Mouse (Mus musculus): ENCODE results near the gene Calm2. TPM values are rescaled to one million over a fixed set of nuclear protein-coding genes. Genes with fewer than 3 reads are reported as not detected.

Calm2 gene
- polyA plus RNA-seq (2014; fragmentation: Nextera tagmentation; extraction: Ambion mirVana): 1,591 and 1,601 TPM in 2 replicates

DNA sequence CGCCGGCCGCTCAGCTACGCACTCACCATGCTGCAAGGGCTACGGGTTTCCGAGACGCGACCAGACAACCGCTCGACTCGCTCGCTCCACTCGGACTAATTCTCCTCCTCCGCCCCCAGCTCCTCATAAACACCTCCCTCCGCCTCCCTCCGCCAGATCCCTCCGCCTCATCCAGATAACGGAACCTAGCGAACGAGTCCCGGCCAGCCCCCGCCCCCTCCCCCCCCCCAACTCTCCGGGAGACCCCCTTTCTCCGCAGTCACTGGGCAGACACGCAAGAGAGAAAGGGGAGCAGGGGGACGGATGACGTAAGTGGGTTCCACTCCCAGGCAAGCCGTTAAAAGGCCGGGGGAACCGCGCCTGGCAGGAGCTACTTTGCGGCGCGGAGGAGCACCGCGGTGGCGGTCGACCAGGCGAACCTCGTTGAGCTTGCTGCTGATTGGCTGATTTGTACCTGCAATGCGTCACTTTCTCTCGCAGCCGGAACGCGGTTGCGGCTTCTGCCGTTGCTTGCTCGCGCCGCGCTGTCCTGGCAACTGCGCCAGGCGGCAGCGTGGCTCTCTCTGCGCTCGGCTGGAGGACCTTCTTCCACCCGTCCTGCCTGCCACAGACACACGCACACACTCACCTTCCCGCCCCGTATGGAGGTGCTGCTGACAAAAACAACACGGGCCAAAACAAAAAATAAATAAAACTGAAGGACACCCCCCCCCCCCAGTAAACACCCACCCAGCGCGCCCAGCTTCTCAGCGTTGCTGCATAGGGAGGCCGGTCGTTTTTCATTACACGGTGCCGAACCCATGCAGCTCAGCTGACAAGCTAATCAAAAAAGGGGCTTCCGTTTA is at the start of gene Calm2:
Calm2 (minus strand) TSS at position 169 of the 845 bp plus-strand sequence.
- no peaks in the 10 kb centered on the region for H3K36me3 ChIP-seq (ENCODE audit: control insufficient read depth, insufficient read depth, low read length)
- no peaks in the 10 kb centered on the region for H3K27me3 ChIP-seq (ENCODE audit: control insufficient read depth, insufficient read depth, low read length)
- 0 out of 2 replicates have a peak, but pooled peaks cover 5% of the 10 kb centered on the region for H3K4me1 ChIP-seq (replicated peaks; ENCODE audit: control insufficient read depth, insufficient read depth, low read length)
- DNase-seq (ENCODE audit: low spot score) (peak; percentile 98), ATAC-seq (ENCODE audit: low FRiP score) (peak; percentile 92)
- WGBS: under 1% methylated on average over 66 of the region's 69 CpGs
- peak within 1 kb of the TSS; percentile 76 for H3K4me2 ChIP-seq (replicated peaks; ENCODE audit: low read depth, low read length)
- H3K4me3 ChIP-seq (ENCODE audit: low read depth, low read length): peak within 1 kb of the TSS; percentile 88
- no peaks in the 10 kb centered on the region for H3K9me3 ChIP-seq (ENCODE audit: control insufficient read depth, low read length)
- peak within 1 kb of the TSS; percentile 99 for H3K9ac ChIP-seq (ENCODE audit: low read depth, low read length)
- H3K27ac ChIP-seq (ENCODE audit: low read depth, low read length): peak within 1 kb of the TSS; percentile 98

DNA sequence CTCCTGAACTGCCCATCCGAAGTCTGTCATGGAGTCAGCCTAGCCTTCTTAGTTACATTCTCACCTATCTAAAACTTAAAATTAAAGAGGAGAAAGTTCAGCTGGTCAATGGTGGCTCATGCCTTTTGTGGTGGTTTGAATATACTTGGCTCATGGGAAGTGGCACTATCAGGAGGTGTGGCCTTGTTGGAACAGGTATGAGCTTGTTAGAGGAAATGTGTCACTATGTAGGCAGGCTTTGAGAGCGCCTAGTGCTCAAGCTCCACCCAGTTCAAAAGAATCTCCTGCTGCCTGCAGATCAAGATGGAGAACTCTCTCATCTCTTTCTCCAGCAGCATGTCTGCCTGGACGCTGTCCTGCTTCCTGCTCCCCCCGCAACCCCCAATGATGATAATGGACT is 48.8 kb upstream of the Calm2 start:
- ATAC-seq (ENCODE audit: low FRiP score): no peak
- Histone ChIP-seq H3K9me3 (ENCODE audit: control insufficient read depth, low read length) (no peaks in the 10 kb centered on the region), H3K4me2 (replicated peaks; ENCODE audit: low read depth, low read length) (no peak overlapping the region), H3K4me1 (replicated peaks; ENCODE audit: control insufficient read depth, insufficient read depth, low read length) (no peaks in the 10 kb centered on the region), H3K27ac (ENCODE audit: low read depth, low read length) (no peak overlapping the region), H3K9ac (ENCODE audit: low read depth, low read length) (no peak overlapping the region), H3K36me3 (ENCODE audit: control insufficient read depth, insufficient read depth, low read length) (no peaks in the 10 kb centered on the region), H3K27me3 (ENCODE audit: control insufficient read depth, insufficient read depth, low read length) (no peaks in the 10 kb centered on the region), H3K4me3 (ENCODE audit: low read depth, low read length) (no peak overlapping the region)
- 92% methylated on average over 4 of the region's 4 CpGs for WGBS
- no peak for DNase-seq (ENCODE audit: low spot score)

DNA sequence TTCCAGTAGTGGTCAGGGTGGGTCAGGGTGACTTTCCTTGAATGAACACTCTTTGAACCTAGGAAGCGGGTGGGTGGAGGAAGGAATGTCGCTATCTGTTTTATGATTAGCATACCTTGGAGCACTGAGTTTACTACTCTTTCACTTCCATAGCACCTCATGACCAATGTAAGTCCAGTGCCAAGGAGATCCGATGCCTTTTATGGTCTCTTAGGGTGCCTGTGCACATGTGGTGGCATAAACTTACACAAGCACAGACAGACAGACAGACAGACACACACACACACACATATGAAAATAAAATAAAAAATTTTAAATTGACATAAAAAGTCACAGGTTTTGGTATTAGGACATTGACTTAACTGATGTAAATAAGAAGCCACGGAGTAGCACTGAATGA is 47.6 kb upstream of the Calm2 start:
- no peak for ATAC-seq (ENCODE audit: low FRiP score)
- no peak for DNase-seq (ENCODE audit: low spot score)
- Histone ChIP-seq H3K36me3 (ENCODE audit: control insufficient read depth, insufficient read depth, low read length) (no peaks in the 10 kb centered on the region), H3K4me2 (replicated peaks; ENCODE audit: low read depth, low read length) (no peak overlapping the region), H3K27ac (ENCODE audit: low read depth, low read length) (no peak overlapping the region), H3K4me1 (replicated peaks; ENCODE audit: control insufficient read depth, insufficient read depth, low read length) (no peaks in the 10 kb centered on the region), H3K9me3 (ENCODE audit: control insufficient read depth, low read length) (no peaks in the 10 kb centered on the region), H3K27me3 (ENCODE audit: control insufficient read depth, insufficient read depth, low read length) (no peaks in the 10 kb centered on the region), H3K4me3 (ENCODE audit: low read depth, low read length) (no peak overlapping the region), H3K9ac (ENCODE audit: low read depth, low read length) (no peak overlapping the region)
- WGBS: 97% methylated on average over 4 of the region's 4 CpGs

DNA sequence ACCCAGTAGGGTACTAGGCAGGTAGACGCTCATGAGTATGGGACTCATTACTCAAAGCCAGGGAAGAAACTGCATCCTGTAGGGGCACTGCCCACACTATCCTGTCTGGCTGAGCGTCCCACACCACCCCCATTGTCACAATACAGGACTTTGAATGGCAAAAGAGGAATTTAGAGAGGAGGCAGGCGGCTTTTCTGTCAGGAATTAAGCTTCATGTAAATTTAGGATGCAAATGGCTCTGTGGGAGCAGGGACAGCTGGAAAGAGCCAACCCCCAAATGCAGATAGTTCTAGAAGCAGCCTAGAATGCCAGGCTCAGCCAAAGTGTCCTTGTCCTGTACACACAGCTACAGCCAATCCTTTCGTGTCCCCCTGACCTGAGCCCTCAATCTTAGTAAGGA is 45.6 kb upstream of the Calm2 start:
- no peak overlapping the region for H3K4me2 ChIP-seq (replicated peaks; ENCODE audit: low read depth, low read length)
- no peaks in the 10 kb centered on the region for H3K27me3 ChIP-seq (ENCODE audit: control insufficient read depth, insufficient read depth, low read length)
- 36% methylated on average over 4 of the region's 4 CpGs for WGBS
- DNase-seq (ENCODE audit: low spot score) (no peak), ATAC-seq (ENCODE audit: low FRiP score) (no peak)
- H3K27ac ChIP-seq (ENCODE audit: low read depth, low read length): no peak overlapping the region
- H3K4me1 ChIP-seq (replicated peaks; ENCODE audit: control insufficient read depth, insufficient read depth, low read length): no peaks in the 10 kb centered on the region
- H3K9me3 ChIP-seq (ENCODE audit: control insufficient read depth, low read length): no peaks in the 10 kb centered on the region
- H3K4me3 ChIP-seq (ENCODE audit: low read depth, low read length): no peak overlapping the region
- H3K36me3 ChIP-seq (ENCODE audit: control insufficient read depth, insufficient read depth, low read length): no peaks in the 10 kb centered on the region
- no peak overlapping the region for H3K9ac ChIP-seq (ENCODE audit: low read depth, low read length)

DNA sequence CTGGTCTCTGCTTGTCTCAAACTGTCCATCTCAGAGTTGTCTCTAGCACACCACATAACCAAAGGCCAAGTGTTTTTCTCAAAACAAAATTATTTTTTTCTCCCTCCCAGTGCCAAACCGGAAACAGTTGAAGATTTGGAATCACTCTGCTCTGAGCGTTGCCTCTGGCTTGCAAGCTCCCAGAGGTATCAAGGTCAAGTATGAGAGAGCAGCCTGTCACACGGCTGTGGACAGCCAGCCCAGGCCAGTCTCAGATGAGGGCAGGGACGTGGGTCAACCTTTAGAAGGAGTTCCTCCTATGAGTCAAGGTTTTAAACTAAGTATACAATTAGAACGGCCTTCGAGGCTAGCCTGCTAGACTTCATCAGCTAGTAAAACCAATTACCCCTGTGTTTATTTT is 43.6 kb upstream of the Calm2 start:
- Histone ChIP-seq H3K4me1 (replicated peaks; ENCODE audit: control insufficient read depth, insufficient read depth, low read length) (no peaks in the 10 kb centered on the region), H3K4me2 (replicated peaks; ENCODE audit: low read depth, low read length) (no peak overlapping the region), H3K36me3 (ENCODE audit: control insufficient read depth, insufficient read depth, low read length) (no peaks in the 10 kb centered on the region), H3K27me3 (ENCODE audit: control insufficient read depth, insufficient read depth, low read length) (no peaks in the 10 kb centered on the region), H3K9me3 (ENCODE audit: control insufficient read depth, low read length) (no peaks in the 10 kb centered on the region), H3K27ac (ENCODE audit: low read depth, low read length) (no peak overlapping the region), H3K4me3 (ENCODE audit: low read depth, low read length) (no peak overlapping the region), H3K9ac (ENCODE audit: low read depth, low read length) (no peak overlapping the region)
- WGBS: 59% methylated on average over 6 of the region's 6 CpGs
- DNase-seq (ENCODE audit: low spot score): no peak
- ATAC-seq (ENCODE audit: low FRiP score): no peak

DNA sequence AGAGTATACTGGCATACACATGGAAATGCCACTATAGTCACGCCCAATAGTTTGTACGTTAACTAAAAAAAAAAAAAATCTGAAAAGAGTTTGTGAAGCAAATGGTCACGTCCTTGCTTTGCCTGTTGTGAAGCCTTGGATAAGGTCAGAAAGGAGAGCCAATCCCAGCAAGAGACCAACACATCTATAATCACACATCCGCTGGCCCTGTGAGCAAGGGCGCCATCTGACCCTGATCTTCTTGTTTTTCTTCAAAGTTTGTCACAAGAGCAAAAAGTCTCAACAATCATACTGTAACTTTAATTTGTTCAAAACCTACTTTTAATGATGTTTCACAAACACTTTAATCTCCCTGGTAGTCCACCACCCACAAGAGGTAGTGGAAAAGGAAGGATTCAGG is 39.0 kb upstream of the Calm2 start:
- ATAC-seq (ENCODE audit: low FRiP score) (no peak), DNase-seq (ENCODE audit: low spot score) (no peak)
- H3K9me3 ChIP-seq (ENCODE audit: control insufficient read depth, low read length): no peaks in the 10 kb centered on the region
- WGBS: 93% methylated on average over 5 of the region's 5 CpGs
- H3K27me3 ChIP-seq (ENCODE audit: control insufficient read depth, insufficient read depth, low read length): no peaks in the 10 kb centered on the region
- no peaks in the 10 kb centered on the region for H3K36me3 ChIP-seq (ENCODE audit: control insufficient read depth, insufficient read depth, low read length)
- no peak overlapping the region for H3K4me3 ChIP-seq (ENCODE audit: low read depth, low read length)
- H3K9ac ChIP-seq (ENCODE audit: low read depth, low read length): no peak overlapping the region
- H3K4me1 ChIP-seq (replicated peaks; ENCODE audit: control insufficient read depth, insufficient read depth, low read length): no peaks in the 10 kb centered on the region
- no peak overlapping the region for H3K27ac ChIP-seq (ENCODE audit: low read depth, low read length)
- H3K4me2 ChIP-seq (replicated peaks; ENCODE audit: low read depth, low read length): no peak overlapping the region

DNA sequence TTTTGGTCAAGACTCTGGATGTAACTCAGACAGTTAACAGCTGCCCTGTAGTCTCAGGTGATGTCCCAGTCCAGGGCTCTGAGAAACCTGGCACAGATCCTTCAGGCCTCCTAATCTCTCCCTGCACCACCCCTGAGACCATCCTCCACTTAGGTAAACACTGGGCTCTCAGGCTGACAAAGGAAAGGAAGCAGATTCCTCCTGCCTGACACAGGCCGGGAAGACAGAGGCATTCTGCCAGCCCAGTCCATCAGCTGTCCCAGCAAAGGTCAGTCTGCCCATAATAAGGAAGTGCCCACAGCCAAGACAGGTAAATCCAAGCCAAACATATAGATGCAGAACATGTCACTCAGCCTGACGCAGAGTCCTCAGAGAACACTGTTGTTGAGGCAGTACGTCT is 36.1 kb upstream of the Calm2 start:
- ATAC-seq (ENCODE audit: low FRiP score) (no peak), DNase-seq (ENCODE audit: low spot score) (no peak)
- Histone ChIP-seq H3K4me2 (replicated peaks; ENCODE audit: low read depth, low read length) (no peak overlapping the region), H3K4me3 (ENCODE audit: low read depth, low read length) (no peak overlapping the region), H3K9me3 (ENCODE audit: control insufficient read depth, low read length) (no peaks in the 10 kb centered on the region), H3K27me3 (ENCODE audit: control insufficient read depth, insufficient read depth, low read length) (no peaks in the 10 kb centered on the region), H3K36me3 (ENCODE audit: control insufficient read depth, insufficient read depth, low read length) (no peaks in the 10 kb centered on the region), H3K9ac (ENCODE audit: low read depth, low read length) (no peak overlapping the region), H3K4me1 (replicated peaks; ENCODE audit: control insufficient read depth, insufficient read depth, low read length) (no peaks in the 10 kb centered on the region; the same call in 1 of the 2 replicates), H3K27ac (ENCODE audit: low read depth, low read length) (no peak overlapping the region)
- WGBS: 76% methylated on average over 3 of the region's 3 CpGs

DNA sequence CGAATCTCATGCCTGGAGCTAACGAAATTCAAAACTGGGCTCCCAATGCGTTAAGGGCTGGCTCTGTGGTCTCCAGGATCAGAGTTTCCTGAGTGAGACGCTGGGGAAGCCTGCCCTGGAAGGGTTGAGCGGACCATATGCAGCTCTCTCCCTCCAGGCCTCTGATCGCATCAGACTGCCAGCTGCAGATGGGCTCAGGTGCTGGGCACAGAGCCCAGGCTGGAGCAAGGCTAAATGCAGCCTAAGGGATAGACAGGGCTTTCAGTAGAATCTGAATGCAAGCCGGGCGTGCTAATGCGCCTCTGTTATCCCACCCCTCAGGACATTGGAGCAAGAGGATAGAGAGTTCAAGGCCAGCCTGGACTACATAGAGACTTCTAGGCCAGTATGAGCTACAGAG is 31.8 kb upstream of the Calm2 start:
- no peak overlapping the region for H3K9ac ChIP-seq (ENCODE audit: low read depth, low read length)
- no peaks in the 10 kb centered on the region for H3K36me3 ChIP-seq (ENCODE audit: control insufficient read depth, insufficient read depth, low read length)
- no peaks in the 10 kb centered on the region for H3K9me3 ChIP-seq (ENCODE audit: control insufficient read depth, low read length)
- H3K4me2 ChIP-seq (replicated peaks; ENCODE audit: low read depth, low read length): no peak overlapping the region
- H3K4me3 ChIP-seq (ENCODE audit: low read depth, low read length): no peak overlapping the region
- 76% methylated on average over 9 of the region's 9 CpGs for WGBS
- H3K27ac ChIP-seq (ENCODE audit: low read depth, low read length): no peak overlapping the region
- no peak for ATAC-seq (ENCODE audit: low FRiP score)
- peaks cover 3% of the 10 kb centered on the region; the same call in 1 of the 2 replicates for H3K27me3 ChIP-seq (ENCODE audit: control insufficient read depth, insufficient read depth, low read length)
- DNase-seq (ENCODE audit: low spot score): no peak
- no peaks in the 10 kb centered on the region; the same call in 1 of the 2 replicates for H3K4me1 ChIP-seq (replicated peaks; ENCODE audit: control insufficient read depth, insufficient read depth, low read length)

DNA sequence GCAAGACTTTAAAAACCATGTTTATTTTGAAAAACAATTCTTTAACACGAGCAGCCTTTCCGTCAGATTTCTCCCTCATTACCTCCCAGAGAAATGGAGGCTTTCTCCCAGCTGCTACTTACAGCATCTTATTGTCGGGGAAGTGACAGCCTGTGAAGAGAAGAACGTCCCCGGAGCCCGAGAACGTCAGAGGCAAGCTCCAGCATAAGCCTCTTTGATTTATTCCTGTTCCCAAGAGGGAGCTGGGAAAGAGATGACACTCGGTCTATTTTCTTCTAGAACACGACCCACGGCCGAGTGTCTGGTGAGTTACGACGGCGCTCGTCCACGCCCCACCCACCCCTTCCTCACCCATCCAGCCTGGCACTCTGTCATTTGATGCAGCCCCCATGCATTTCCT is 30.9 kb upstream of the Calm2 start:
- H3K9ac ChIP-seq (ENCODE audit: low read depth, low read length): no peak overlapping the region
- no peaks in the 10 kb centered on the region for H3K9me3 ChIP-seq (ENCODE audit: control insufficient read depth, low read length)
- 57% methylated on average over 16 of the region's 16 CpGs for WGBS
- DNase-seq (ENCODE audit: low spot score) (no peak), ATAC-seq (ENCODE audit: low FRiP score) (no peak)
- H3K27me3 ChIP-seq (ENCODE audit: control insufficient read depth, insufficient read depth, low read length): peaks cover 3% of the 10 kb centered on the region; the same call in 1 of the 2 replicates
- H3K4me3 ChIP-seq (ENCODE audit: low read depth, low read length): no peak overlapping the region
- no peaks in the 10 kb centered on the region; the same call in 1 of the 2 replicates for H3K4me1 ChIP-seq (replicated peaks; ENCODE audit: control insufficient read depth, insufficient read depth, low read length)
- no peak overlapping the region for H3K4me2 ChIP-seq (replicated peaks; ENCODE audit: low read depth, low read length)
- H3K27ac ChIP-seq (ENCODE audit: low read depth, low read length): no peak overlapping the region
- H3K36me3 ChIP-seq (ENCODE audit: control insufficient read depth, insufficient read depth, low read length): no peaks in the 10 kb centered on the region
